Mouse (Mus musculus) heart, postnatal 0 days (tissue): Measurements from ENCODE around the gene Ifrd2.

Experiments used
- CTCF ChIP-seq: IDR thresholded peaks from 2 replicates; pipeline ENCODE4 v1.5.1; 2016; ENCODE audit warnings: antibody characterized with exemption, control low read depth, low read depth
- EP300 ChIP-seq: IDR thresholded peaks from 2 replicates; pipeline ENCODE4 v1.6.1; 2016; ENCODE audit warnings: antibody characterized with exemption, low read depth

- TF ChIP-seq EP300: no peak
- TF ChIP-seq CTCF: no peak
Observed at GRCm38 (mm10) chr9:107575579-107576356, 11.7 kb upstream of the Ifrd2 start.
